Mouse (Mus musculus) left cerebral cortex, adult 6 months (tissue): ENCODE results near the gene Usp39. TPM values are rescaled to one million over a fixed set of nuclear protein-coding genes. Genes with fewer than 3 reads are reported as not detected.

Source experiments
- long read RNA-seq, 2 experiments: library from polyadenylated mRNA; unstranded; transcript quantifications; one replicate each; pipeline ENCODE4 v2.0.0; 2019 to 2020
- polyA plus RNA-seq: library from polyadenylated mRNA; unstranded; fragments of <200 nt; fragmentation: Nextera tagmentation; gene quantifications from 2 replicates; pipeline ENCODE4 v1.2.3, GENCODE M21; 2021

Gene Usp39
- polyA plus RNA-seq, result 27.1 and 33.1 TPM in 2 replicates
- long read RNA-seq, experiment 1, transcript Usp39-201 (13 exons, 2,244 nt), result major isoform, 208 of 252 reads
- long read RNA-seq, experiment 1, partial matches to known transcripts, result 3 of 252 reads
- long read RNA-seq, experiment 1, other reads (novel, unspliced or antisense), result 41 of 252 reads
- long read RNA-seq, experiment 2, transcript Usp39-201 (13 exons, 2,244 nt), result major isoform, 44 of 62 reads
- long read RNA-seq, experiment 2, partial matches to known transcripts, result 14 of 62 reads
- long read RNA-seq, experiment 2, other reads (novel, unspliced or antisense), result 4 of 62 reads

GRCm38 (mm10) chr6:72345074-72345567, at the start of gene Usp39:
Usp39 (minus strand) TSS chr6:72345184.

DNA sequence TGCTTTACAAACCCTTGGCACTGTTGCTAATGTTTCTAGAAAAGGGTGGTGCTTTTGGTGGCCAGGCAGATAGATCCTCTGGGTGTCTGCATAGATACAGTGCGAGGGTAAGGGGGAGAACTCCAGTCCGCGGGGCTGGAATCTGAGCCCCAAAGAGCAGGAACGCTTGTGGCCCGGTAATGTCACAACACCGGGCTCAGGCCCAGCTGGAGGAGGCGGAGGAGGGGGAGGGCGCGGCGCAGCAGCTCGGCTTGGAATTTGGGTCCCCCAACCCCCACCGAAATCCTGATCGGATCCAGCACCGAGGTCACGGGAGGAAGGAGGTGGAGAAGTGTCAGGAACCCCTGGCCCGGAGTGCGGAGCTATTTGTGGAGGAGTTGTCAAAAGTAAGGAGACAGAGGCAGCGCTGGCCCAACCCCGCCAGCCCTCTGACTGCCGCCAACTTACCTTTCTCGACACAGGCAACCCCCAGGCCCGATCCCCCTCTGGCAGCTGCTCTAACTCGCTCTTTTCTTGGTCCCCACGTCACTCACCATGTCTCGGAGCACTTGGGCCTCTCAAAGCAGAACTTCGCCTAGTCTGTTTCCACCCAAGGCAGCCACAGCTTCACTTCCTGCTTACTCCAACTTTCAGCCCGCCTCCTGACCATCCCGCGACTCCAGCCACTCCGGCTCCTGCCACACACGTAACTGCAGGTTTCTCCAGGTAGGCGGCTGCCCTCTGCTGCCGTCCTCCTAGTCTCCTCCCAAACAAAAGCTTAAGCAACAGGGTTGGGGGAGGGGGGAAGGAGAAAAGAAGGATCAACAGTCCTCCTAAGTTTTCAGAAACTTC, 45.2 kb upstream of the Usp39 start, which contains the start of gene Vamp8:
Vamp8 (minus strand) TSS at position 763 of the 831 bp plus-strand sequence.

GRCm38 (mm10) chr6:72380131-72380770, 35.3 kb upstream of the Usp39 start, which contains the start of gene Vamp5:
Vamp5 (minus strand) TSS chr6:72380468.

DNA sequence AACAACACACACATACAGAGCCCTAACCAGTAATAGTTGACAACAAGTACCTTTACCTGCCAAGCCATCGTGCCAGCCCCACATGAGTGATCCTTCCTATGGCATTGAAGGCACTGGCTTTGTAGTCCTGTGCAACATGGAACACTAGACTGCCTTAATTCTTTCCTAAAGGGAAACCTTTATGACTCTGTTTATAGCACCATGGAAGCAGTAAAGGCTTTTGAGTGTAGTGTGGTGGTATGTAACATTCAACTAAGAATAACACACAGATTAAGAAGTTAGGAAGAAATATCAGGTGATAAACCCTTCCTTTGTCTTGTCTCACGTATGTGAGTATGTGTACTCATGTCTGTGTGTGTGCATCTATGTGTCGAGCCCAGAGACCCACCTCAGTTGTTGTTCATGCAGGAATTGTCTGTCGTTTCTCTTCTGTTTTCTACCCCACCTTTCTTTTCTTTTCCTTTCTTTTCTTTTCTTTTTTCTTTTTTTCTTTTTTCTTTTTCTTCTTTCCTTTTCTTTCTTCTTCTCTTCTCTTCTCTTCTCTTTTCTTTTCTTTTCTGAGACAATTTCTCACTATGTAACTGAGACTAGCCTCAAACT, 22.0 kb upstream of the Usp39 start, which contains the start of gene Rnf181:
Rnf181 (minus strand) TSS at position 113 of the 600 bp plus-strand sequence.

GRCm38 (mm10) chr6:72355066-72355911, 10.3 kb upstream of the Usp39 start, which contains the start of gene Tmem150a:
Tmem150a (plus strand) TSS chr6:72355447.

DNA sequence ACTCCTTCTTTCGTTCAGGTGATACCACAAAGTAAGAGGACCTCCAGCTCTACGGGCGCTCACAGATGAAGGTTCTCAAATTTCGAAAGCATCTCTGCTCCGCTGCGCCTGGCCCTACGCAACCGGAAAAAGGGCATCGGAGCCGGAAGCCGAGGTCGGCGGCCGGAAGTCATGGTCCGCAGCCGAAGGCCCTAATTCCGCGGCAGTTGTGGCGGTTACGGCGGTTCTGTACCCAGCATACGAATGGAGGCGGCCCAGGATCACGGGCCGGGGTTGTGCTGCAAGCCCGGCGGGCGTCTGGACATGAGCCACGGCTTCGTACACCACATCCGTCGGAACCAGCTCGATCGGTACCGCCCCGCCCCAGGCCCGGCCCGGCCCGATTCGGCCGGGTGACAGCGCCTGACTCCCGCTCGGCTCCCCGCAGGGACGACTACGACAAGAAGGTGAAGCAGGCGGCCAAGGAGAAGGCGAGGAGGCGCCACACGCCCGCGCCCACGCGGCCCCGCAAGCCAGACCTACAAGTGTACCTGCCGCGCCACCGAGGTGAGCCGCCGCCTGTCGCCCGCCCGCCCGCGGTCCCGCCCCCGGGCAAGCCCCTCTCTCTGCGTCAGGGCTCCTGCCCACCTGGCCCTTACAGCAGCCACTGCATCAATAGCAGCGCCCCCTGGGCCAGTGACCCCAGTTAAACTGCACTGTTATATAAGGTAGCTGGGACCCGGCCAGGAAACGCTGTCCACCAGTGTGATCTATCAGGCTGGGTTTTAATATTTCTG, 2.4 kb upstream of the Usp39 start, which contains the start of gene 0610030E20Rik:
0610030E20Rik (plus strand) TSS at position 152 of the 776 bp plus-strand sequence.

Other genes with a start within 250 kb of the Usp39 start
- gene St3gal5, start 247.6 kb downstream of the Usp39 start, polyA plus RNA-seq, result 62.5 and 126 TPM in 2 replicates
- gene Atoh8, start 109.6 kb downstream of the Usp39 start, polyA plus RNA-seq, result 0.63 and 1.0 TPM in 2 replicates
- not detected in 2 replicates for gene Sftpb, start 40.6 kb downstream of the Usp39 start, polyA plus RNA-seq
- gene 0610030E20Rik, start 2.1 kb upstream of the Usp39 start, polyA plus RNA-seq, result 9.2 and 11.7 TPM in 2 replicates
- gene Tmem150a, start 10.3 kb upstream of the Usp39 start, polyA plus RNA-seq, result 1.8 and 3.7 TPM in 2 replicates
- gene Rnf181, start 21.8 kb upstream of the Usp39 start, polyA plus RNA-seq, result 123 and 127 TPM in 2 replicates
- gene Vamp5, start 35.3 kb upstream of the Usp39 start, polyA plus RNA-seq, result 18.9 and 19.9 TPM in 2 replicates
- 42.8 and 51.0 TPM in 2 replicates for gene Vamp8, start 45.5 kb upstream of the Usp39 start, polyA plus RNA-seq
- gene Ggcx, start 69.1 kb upstream of the Usp39 start, polyA plus RNA-seq, result 6.0 and 6.1 TPM in 2 replicates
- 106 and 136 TPM in 2 replicates for gene Mat2a, start 94.4 kb upstream of the Usp39 start, polyA plus RNA-seq
- 0.49 and 0.53 TPM in 2 replicates for gene Sh2d6, start 176.5 kb upstream of the Usp39 start, polyA plus RNA-seq
- gene Capg, start 199.2 kb upstream of the Usp39 start, polyA plus RNA-seq, result 4.4 and 5.6 TPM in 2 replicates